Mouse (Mus musculus): ENCODE data around the gene Ifna7. TPM values are rescaled to one million over a fixed set of nuclear protein-coding genes. Genes with fewer than 3 reads are reported as not detected.
A peak's percentile ranks its signal among the peaks of the same experiment; 100 is the strongest.

Gene Ifna7
- total RNA-seq, 2 experiments from 2014 or later = not detected

DNA sequence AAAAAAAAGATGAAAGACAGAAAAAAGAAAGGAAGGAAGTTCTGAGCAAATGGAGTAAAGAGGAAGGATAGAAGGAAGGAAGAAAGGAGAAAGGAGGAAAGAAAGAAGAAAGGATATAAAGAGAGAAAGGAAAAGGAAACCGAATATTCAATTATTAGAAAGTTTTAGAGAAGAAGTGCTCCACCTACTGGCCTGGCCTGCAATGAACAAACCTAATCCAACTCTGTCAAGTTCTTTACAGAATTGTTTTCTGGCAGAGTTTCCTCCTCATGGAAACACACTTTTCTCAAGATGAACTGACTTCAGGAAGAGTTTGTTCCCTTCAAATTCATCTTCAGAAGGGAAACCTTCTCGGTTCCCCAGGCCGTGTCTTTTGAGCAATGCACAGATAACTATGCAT is 22.8 kb downstream of the Ifna7 start:
- 0 out of 2 replicates have a peak, but pooled peaks have one; percentile 54 for ATAC-seq (ENCODE audit: poor library complexity, severe bottlenecking)

GRCm38 (mm10) chr4:88840058-88840457 is 24.0 kb downstream of the Ifna7 start:
- ATAC-seq (ENCODE audit: poor library complexity, severe bottlenecking) = peak; percentile 46; the same call in 1 of the 2 replicates

- no peak for ATAC-seq (ENCODE audit: poor library complexity, severe bottlenecking)
These were observed 25.4 kb downstream of the Ifna7 start, which contains the start of gene Ifna4 for GRCm38 (mm10) chr4:88841438-88841911. Gene Ifna4 (plus strand): TSS chr4:88841861.

- no peak for ATAC-seq (ENCODE audit: poor library complexity, severe bottlenecking)
These were observed 29.3 kb downstream of the Ifna7 start for GRCm38 (mm10) chr4:88845334-88845733.

DNA sequence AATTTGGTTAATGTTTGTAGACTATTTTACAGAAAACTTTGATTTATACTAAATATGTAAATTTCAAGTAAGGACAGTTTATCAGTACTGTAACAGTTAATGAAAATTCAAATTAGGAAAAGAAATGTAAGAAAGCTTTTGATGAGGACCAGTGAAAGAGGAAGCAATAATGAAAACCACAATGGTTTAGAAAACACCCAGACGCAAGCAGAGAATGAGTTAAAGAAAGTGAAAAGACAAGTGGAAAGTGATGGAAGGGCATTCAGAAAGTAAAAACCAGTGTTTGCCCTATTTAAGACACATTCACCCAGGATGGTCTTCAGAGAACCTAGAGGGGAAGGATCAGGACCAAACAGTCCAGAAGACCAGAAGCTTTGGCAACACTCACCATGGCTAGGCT is 33.7 kb downstream of the Ifna7 start, which contains the start of gene Ifna1:
Gene Ifna1 (plus strand): TSS at position 390 of the 400 bp plus-strand sequence.
- ATAC-seq (ENCODE audit: poor library complexity, severe bottlenecking) = peak; percentile 45

- no peak for ATAC-seq (ENCODE audit: poor library complexity, severe bottlenecking)
These were observed 35.2 kb downstream of the Ifna7 start for GRCm38 (mm10) chr4:88851026-88851763.

- ATAC-seq (ENCODE audit: poor library complexity, severe bottlenecking) = peak; percentile 72
These were observed 43.2 kb downstream of the Ifna7 start for GRCm38 (mm10) chr4:88859214-88859613.

- ATAC-seq (ENCODE audit: poor library complexity, severe bottlenecking) = no peak
These were observed 47.3 kb downstream of the Ifna7 start for GRCm38 (mm10) chr4:88863309-88863708.

GRCm38 (mm10) chr4:88864599-88864998 is 48.6 kb downstream of the Ifna7 start:
- ATAC-seq (ENCODE audit: poor library complexity, severe bottlenecking) = peak; percentile 75

GRCm38 (mm10) chr4:88865011-88865569 is 49.1 kb downstream of the Ifna7 start:
- ATAC-seq (ENCODE audit: poor library complexity, severe bottlenecking) = peak; percentile 59

Other genes starting within 250 kb of the Ifna7 start
- gene Ifna14, start 244.4 kb upstream of the Ifna7 start, total RNA-seq (2015) = not detected in 2 replicates
- gene Ifna14, start 244.4 kb upstream of the Ifna7 start, total RNA-seq (2017) = not detected in 2 replicates
- gene Ifna9, start 223.8 kb upstream of the Ifna7 start, total RNA-seq (2015) = not detected in 2 replicates
- gene Ifna9, start 223.8 kb upstream of the Ifna7 start, total RNA-seq (2017) = not detected in 2 replicates
- not detected in 2 replicates for gene Ifna12, start 212.9 kb upstream of the Ifna7 start, total RNA-seq (2015)
- not detected in 2 replicates for gene Ifna12, start 212.9 kb upstream of the Ifna7 start, total RNA-seq (2017)
- not detected in 2 replicates for gene C87499, start 181.8 kb upstream of the Ifna7 start, total RNA-seq (2015)
- gene C87499, start 181.8 kb upstream of the Ifna7 start, total RNA-seq (2017) = not detected in 2 replicates
- gene Ifna13, start 171.8 kb upstream of the Ifna7 start, total RNA-seq (2015) = not detected in 2 replicates
- gene Ifna13, start 171.8 kb upstream of the Ifna7 start, total RNA-seq (2017) = not detected in 2 replicates
- gene Ifna16, start 139.3 kb upstream of the Ifna7 start, total RNA-seq (2015) = not detected in 2 replicates
- gene Ifna16, start 139.3 kb upstream of the Ifna7 start, total RNA-seq (2017) = not detected in 2 replicates
- gene Ifna2, start 132.3 kb upstream of the Ifna7 start, total RNA-seq (2015) = not detected in 2 replicates
- gene Ifna2, start 132.3 kb upstream of the Ifna7 start, total RNA-seq (2017) = not detected in 2 replicates
- gene Ifnab, start 124.9 kb upstream of the Ifna7 start, total RNA-seq (2015) = not detected in 2 replicates
- gene Ifnab, start 124.9 kb upstream of the Ifna7 start, total RNA-seq (2017) = not detected in 2 replicates
- gene Gm26566, start 94.4 kb upstream of the Ifna7 start, total RNA-seq (2015) = not detected in 2 replicates
- 0.55 TPM in 1 of 2 replicates, not detected in the other for gene Gm26566, start 94.4 kb upstream of the Ifna7 start, total RNA-seq (2017)
- 56.7 and 61.1 TPM in 2 replicates for gene Klhl9, start 93.8 kb upstream of the Ifna7 start, total RNA-seq (2015)
- 83.8 and 85.5 TPM in 2 replicates for gene Klhl9, start 93.8 kb upstream of the Ifna7 start, total RNA-seq (2017)
- not detected in 2 replicates for gene Gm13271, start 61.4 kb upstream of the Ifna7 start, total RNA-seq (2015)
- not detected in 2 replicates for gene Gm13271, start 61.4 kb upstream of the Ifna7 start, total RNA-seq (2017)
- gene Gm13283, start 56.1 kb upstream of the Ifna7 start, total RNA-seq (2015) = not detected in 2 replicates
- 0.18 and 0.20 TPM in 2 replicates for gene Gm13283, start 56.1 kb upstream of the Ifna7 start, total RNA-seq (2017)
- not detected in 2 replicates for gene Gm13290, start 42.4 kb upstream of the Ifna7 start, total RNA-seq (2015)
- not detected in 2 replicates for gene Gm13290, start 42.4 kb upstream of the Ifna7 start, total RNA-seq (2017)
- gene Gm13289, start 39.3 kb upstream of the Ifna7 start, total RNA-seq (2015) = not detected in 2 replicates
- gene Gm13289, start 39.3 kb upstream of the Ifna7 start, total RNA-seq (2017) = not detected in 2 replicates
- not detected in 2 replicates for gene Gm13272, start 36.4 kb upstream of the Ifna7 start, total RNA-seq (2015)
- not detected in 2 replicates for gene Gm13272, start 36.4 kb upstream of the Ifna7 start, total RNA-seq (2017)
- not detected in 2 replicates for gene Ifnz, start 34.1 kb upstream of the Ifna7 start, total RNA-seq (2015)
- not detected in 2 replicates for gene Ifnz, start 34.1 kb upstream of the Ifna7 start, total RNA-seq (2017)
- gene Gm13276, start 30.5 kb upstream of the Ifna7 start, total RNA-seq (2015) = not detected in 2 replicates
- not detected in 2 replicates for gene Gm13276, start 30.5 kb upstream of the Ifna7 start, total RNA-seq (2017)
- gene Gm13277, start 27.6 kb upstream of the Ifna7 start, total RNA-seq (2015) = not detected in 2 replicates
- not detected in 2 replicates for gene Gm13277, start 27.6 kb upstream of the Ifna7 start, total RNA-seq (2017)
- not detected in 2 replicates for gene Gm13278, start 24.7 kb upstream of the Ifna7 start, total RNA-seq (2015)
- gene Gm13278, start 24.7 kb upstream of the Ifna7 start, total RNA-seq (2017) = not detected in 2 replicates
- not detected in 2 replicates for gene Gm13275, start 21.7 kb upstream of the Ifna7 start, total RNA-seq (2015)
- not detected in 2 replicates for gene Gm13275, start 21.7 kb upstream of the Ifna7 start, total RNA-seq (2017)
- gene Gm13279, start 18.8 kb upstream of the Ifna7 start, total RNA-seq (2015) = not detected in 2 replicates
- not detected in 2 replicates for gene Gm13279, start 18.8 kb upstream of the Ifna7 start, total RNA-seq (2017)
- gene Gm13285, start 16.6 kb upstream of the Ifna7 start, total RNA-seq (2015) = not detected in 2 replicates
- gene Gm13285, start 16.6 kb upstream of the Ifna7 start, total RNA-seq (2017) = not detected in 2 replicates
- not detected in 2 replicates for gene Gm13287, start 13.0 kb upstream of the Ifna7 start, total RNA-seq (2015)
- not detected in 2 replicates for gene Gm13287, start 13.0 kb upstream of the Ifna7 start, total RNA-seq (2017)
- gene Gm13288, start 10.7 kb upstream of the Ifna7 start, total RNA-seq (2015) = not detected in 2 replicates
- gene Gm13288, start 10.7 kb upstream of the Ifna7 start, total RNA-seq (2017) = not detected in 2 replicates
- not detected in 2 replicates for gene Ifna11, start 3.7 kb downstream of the Ifna7 start, total RNA-seq (2015)
- gene Ifna11, start 3.7 kb downstream of the Ifna7 start, total RNA-seq (2017) = not detected in 2 replicates
- not detected in 2 replicates for gene Ifna6, start 11.2 kb downstream of the Ifna7 start, total RNA-seq (2015)
- not detected in 2 replicates for gene Ifna6, start 11.2 kb downstream of the Ifna7 start, total RNA-seq (2017)
- gene Ifna5, start 19.3 kb downstream of the Ifna7 start, total RNA-seq (2015) = not detected in 2 replicates
- not detected in 2 replicates for gene Ifna5, start 19.3 kb downstream of the Ifna7 start, total RNA-seq (2017)
- gene Ifna4, start 25.6 kb downstream of the Ifna7 start, total RNA-seq (2015) = not detected in 2 replicates
- gene Ifna4, start 25.6 kb downstream of the Ifna7 start, total RNA-seq (2017) = not detected in 2 replicates
- not detected in 2 replicates for gene Ifna1, start 33.9 kb downstream of the Ifna7 start, total RNA-seq (2015)
- not detected in 2 replicates for gene Ifna1, start 33.9 kb downstream of the Ifna7 start, total RNA-seq (2017)
- not detected in 2 replicates for gene Ifne, start 64.0 kb downstream of the Ifna7 start, total RNA-seq (2015)
- not detected in 2 replicates for gene Ifne, start 64.0 kb downstream of the Ifna7 start, total RNA-seq (2017)

Data from megakaryocyte, adult 5-6 weeks (primary cell).